Mouse (Mus musculus) embryonic facial prominence, embryonic 11.5 days (tissue): ENCODE measurements around the gene Ap1ar. TPM values are rescaled to one million over a fixed set of nuclear protein-coding genes. Genes with fewer than 3 reads are reported as not detected.

Experiments
- ATAC-seq: fragments of 200-750 bp; cut with Nextera tagmentation; replicated peaks from 2 replicates; pipeline ENCODE4 v1.8.0; 2017; ENCODE audit warnings: low read depth; ENCODE audit not compliant: insufficient number of reproducible peaks, low FRiP score, low TSS enrichment
- DNase-seq: peaks from one replicate; pipeline ENCODE4 v3.0.0-alpha.2; 2015; ENCODE audit warnings: low spot score
- H3K27ac ChIP-seq: fragments of 300-500 bp; sonication (generic); replicated peaks from 2 replicates; pipeline ENCODE4 v1.5.1; 2014; ENCODE audit warnings: mild to moderate bottlenecking, low read depth, low read length, control low read depth
- H3K27me3 ChIP-seq: fragments of 300-500 bp; sonication (generic); 2 replicates; pipeline ENCODE4 v1.6.1; 2014; ENCODE audit warnings: mild to moderate bottlenecking, low read length, moderate library complexity, mixed read lengths; ENCODE audit not compliant: control insufficient read depth, insufficient read depth
- H3K36me3 ChIP-seq: fragments of 300-500 bp; sonication (generic); replicated peaks from 2 replicates; pipeline ENCODE4 v1.6.1; 2014; ENCODE audit warnings: low read depth, mild to moderate bottlenecking, low read length, moderate library complexity, mixed read lengths; ENCODE audit not compliant: control insufficient read depth, insufficient read depth
- H3K4me1 ChIP-seq: fragments of 300-500 bp; sonication (generic); 2 replicates; pipeline ENCODE4 v1.6.1; 2014; ENCODE audit warnings: low read length, mixed read lengths; ENCODE audit not compliant: control insufficient read depth, insufficient read depth
- H3K4me2 ChIP-seq: fragments of 300-500 bp; sonication (generic); 2 replicates; pipeline ENCODE4 v1.6.1; 2014; ENCODE audit warnings: low read depth, mild to moderate bottlenecking, control low read depth, low read length, moderate library complexity
- H3K4me3 ChIP-seq: fragments of 300-500 bp; sonication (generic); 2 replicates; pipeline ENCODE4 v1.5.1; 2014; ENCODE audit warnings: low read depth, low read length, control low read depth
- H3K9ac ChIP-seq: fragments of 300-500 bp; sonication (generic); replicated peaks from 2 replicates; pipeline ENCODE4 v1.6.1; 2014; ENCODE audit warnings: mild to moderate bottlenecking, control low read depth, low read length
- H3K9me3 ChIP-seq: fragments of 300-500 bp; sonication (generic); replicated peaks from 2 replicates; pipeline ENCODE4 v1.6.1; 2016; ENCODE audit warnings: mild to moderate bottlenecking, low read length, inconsistent platforms, mixed read lengths; ENCODE audit not compliant: control insufficient read depth
- WGBS: fragments of 180-500 bp; shearing (Covaris S2); extraction: QIAGEN DNeasy Blood & Tissue Kit; methylation state at CpG from one replicate; pipeline ENCODE4 v1.1.7; 2014; 5-methylcytosine and 5-hydroxymethylcytosine counted together
- polyA plus RNA-seq: library from polyadenylated mRNA; unstranded; fragments of >200 nt; fragmentation: Nextera tagmentation; extraction: Ambion mirVana; gene quantifications from 2 replicates; pipeline ENCODE4 v1.2.1, GENCODE M21; 2014

The Ap1ar gene
- polyA plus RNA-seq, 1 experiment from 2014 or later, result 66.9 TPM

DNA sequence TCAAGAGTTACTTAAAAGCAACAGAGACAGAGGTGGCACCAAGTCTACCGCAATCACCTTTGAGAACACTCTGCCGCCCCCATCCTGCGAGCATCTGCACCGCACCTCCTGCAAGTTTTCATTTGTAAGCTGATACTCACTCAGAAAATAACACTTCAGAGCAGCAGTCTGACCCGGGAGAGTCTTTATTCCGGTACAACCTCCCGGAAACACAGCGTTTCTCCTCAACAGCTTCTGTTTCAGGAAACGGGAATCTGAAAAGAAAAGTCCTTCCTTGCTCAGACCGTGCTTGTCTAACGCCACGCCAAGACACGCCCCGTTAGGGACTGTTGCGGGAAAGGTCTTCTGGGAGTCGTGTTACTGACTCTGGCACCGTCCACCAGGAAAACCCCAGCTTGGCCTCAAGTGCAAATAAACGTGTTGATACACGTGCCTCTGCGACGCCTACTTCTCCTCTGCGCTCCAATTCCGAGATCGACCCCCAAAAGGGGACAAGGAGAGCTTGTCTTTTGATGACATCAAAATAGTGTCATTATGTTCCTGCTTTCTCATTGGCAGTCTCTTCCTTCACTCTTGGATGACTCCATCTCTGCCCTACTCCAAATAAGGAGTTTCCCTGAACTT is 57.2 kb downstream of the Ap1ar start, which contains the start of gene Alpk1:
Gene Alpk1 (minus strand): TSS at position 507 of the 624 bp plus-strand sequence.
- ATAC-seq (peak; percentile 78), DNase-seq (peak; percentile 79)
- peak within 1 kb of the TSS; percentile 60 for H3K4me2 ChIP-seq
- peak within 1 kb of the TSS; percentile 50 for H3K9ac ChIP-seq
- no peaks in the 10 kb centered on the region for H3K27me3 ChIP-seq
- H3K27ac ChIP-seq, result no peak within 1 kb of the TSS
- under 1% methylated on average over 24 of the region's 24 CpGs for WGBS
- no peaks in the 10 kb centered on the region for H3K4me1 ChIP-seq
- no peaks in the 10 kb centered on the region for H3K9me3 ChIP-seq
- H3K4me3 ChIP-seq, result peak within 1 kb of the TSS; percentile 36
- no peaks in the 10 kb centered on the region for H3K36me3 ChIP-seq

DNA sequence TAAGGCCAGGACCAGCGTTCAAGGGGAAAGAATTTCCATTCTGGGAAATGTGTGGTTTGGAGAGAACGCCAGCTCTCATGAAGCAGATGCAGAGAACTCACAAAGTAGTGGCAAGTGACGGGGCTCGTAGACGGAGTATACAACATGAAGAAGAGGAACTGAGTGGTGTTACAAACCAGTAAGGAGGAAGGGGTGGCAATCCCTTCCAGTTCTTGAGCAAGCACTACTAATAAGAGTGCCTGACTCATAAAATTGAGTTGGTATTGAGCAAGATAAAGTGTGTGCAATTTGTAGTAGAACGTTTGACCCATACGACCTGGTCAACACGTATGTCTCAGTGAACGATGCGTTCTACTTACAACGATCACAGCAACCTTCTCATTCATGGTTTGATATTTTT is 68.2 kb downstream of the Ap1ar start:
- 85% methylated on average over 11 of the region's 11 CpGs for WGBS
- Histone ChIP-seq H3K4me2 (no peak overlapping the region), H3K27ac (no peak overlapping the region), H3K36me3 (no peaks in the 10 kb centered on the region), H3K4me1 (no peaks in the 10 kb centered on the region), H3K9ac (no peak overlapping the region), H3K27me3 (no peaks in the 10 kb centered on the region), H3K9me3 (no peaks in the 10 kb centered on the region), H3K4me3 (no peak overlapping the region)
- DNase-seq (no peak), ATAC-seq (no peak)

DNA sequence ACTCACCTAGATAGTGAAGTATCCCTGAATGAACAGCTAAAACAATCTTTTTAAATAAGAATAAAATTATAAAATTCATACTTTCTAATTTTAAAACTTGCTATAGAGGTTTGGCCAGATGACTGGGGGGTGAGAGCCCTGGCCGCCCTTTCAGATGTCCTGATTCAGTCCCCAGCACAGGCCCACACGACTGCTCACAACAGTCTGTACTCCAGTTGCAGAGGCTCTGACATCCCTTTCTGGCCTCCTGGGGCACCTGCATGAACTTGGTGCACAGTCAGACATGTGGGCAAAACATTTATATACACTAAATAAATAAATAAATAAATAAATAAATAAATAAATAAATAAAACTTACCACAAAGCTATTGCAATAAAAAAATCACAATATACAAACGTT is 71.4 kb downstream of the Ap1ar start:
- Histone ChIP-seq H3K4me3 (no peak overlapping the region), H3K9me3 (no peaks in the 10 kb centered on the region), H3K4me1 (no peaks in the 10 kb centered on the region), H3K9ac (no peak overlapping the region), H3K4me2 (no peak overlapping the region), H3K36me3 (no peaks in the 10 kb centered on the region), H3K27ac (no peak overlapping the region), H3K27me3 (no peaks in the 10 kb centered on the region)
- no peak for DNase-seq
- ATAC-seq, result no peak
- 68% methylated on average over 3 of the region's 3 CpGs for WGBS

DNA sequence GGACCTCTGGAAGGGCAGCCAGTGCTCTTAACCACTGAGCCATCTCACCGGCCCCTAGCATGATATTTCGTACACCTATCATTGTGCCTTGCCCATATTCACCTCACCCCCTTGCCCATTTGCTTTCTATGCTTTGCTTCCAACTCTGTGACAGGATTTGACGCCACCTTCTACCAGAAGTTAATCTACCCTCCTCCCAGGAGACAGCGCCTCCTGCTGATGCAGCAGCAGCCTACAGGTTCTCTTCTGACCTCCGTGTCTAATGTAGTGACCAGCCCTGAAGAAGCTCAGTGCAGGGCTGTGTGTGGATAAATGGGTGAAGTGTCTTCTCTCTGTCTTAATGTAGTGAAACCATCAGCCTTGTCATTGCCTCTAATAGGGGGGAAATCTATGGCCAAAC is 72.8 kb downstream of the Ap1ar start:
- ATAC-seq, result no peak
- no peak overlapping the region for H3K9ac ChIP-seq

DNA sequence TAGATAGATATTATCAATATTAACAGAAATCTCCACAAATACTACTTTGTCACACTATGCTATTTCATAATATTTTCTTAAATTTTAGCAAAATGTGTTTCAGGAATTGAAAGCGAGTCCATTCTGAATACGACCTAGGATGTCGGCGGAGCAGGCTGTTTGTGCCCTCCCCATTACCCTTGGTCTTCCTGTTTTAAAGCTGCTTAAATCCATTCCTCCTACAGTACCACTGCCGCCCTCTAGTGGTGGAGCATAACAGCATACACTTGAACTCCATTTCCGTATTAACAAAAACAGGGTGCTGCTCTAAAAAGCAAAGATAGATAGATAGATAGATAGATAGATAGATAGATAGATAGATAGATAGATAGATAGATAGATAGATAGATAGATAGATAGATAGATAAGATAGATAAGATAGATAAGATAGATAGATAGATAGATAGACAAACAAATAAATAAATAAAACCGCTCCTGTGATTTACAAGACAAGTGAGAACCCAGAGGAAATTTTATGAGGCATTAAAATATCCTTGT is 74.2 kb downstream of the Ap1ar start:
- no peaks in the 10 kb centered on the region for H3K27me3 ChIP-seq

More for the DNA sequence above, 72.8 kb downstream of the Ap1ar start:
- DNase-seq, result no peak
- Histone ChIP-seq H3K4me1 (no peaks in the 10 kb centered on the region), H3K4me3 (no peak overlapping the region), H3K36me3 (no peaks in the 10 kb centered on the region), H3K4me2 (no peak overlapping the region), H3K27ac (no peak overlapping the region), H3K27me3 (no peaks in the 10 kb centered on the region), H3K9me3 (no peaks in the 10 kb centered on the region)
- 55% methylated on average over 5 of the region's 5 CpGs for WGBS

DNA sequence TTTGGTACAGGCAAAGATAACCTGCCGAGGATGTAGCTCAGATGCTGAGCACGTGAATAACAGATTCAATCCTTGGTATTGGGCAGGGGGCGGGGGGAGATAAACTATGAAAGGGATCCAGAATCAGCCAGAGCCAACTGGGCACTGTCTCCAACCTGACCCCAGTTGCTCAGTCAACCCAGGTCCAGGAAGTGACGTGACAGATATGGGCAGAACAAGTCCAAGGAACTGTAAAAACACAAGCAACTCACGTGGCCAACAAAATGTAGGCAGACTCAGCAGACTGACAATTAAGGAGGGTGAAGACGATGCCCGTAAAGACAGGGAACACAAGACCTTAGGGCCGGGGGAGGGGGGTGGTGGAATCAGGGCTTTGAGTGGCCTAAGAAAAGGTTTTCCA is 74.9 kb downstream of the Ap1ar start:
- Histone ChIP-seq H3K4me2 (no peak overlapping the region), H3K27me3 (no peaks in the 10 kb centered on the region), H3K27ac (no peak overlapping the region), H3K4me1 (no peaks in the 10 kb centered on the region), H3K36me3 (no peaks in the 10 kb centered on the region), H3K9ac (no peak overlapping the region), H3K4me3 (no peak overlapping the region), H3K9me3 (no peaks in the 10 kb centered on the region)
- WGBS, result 64% methylated on average over 8 of the region's 8 CpGs
- ATAC-seq (no peak), DNase-seq (no peak)

More for the DNA sequence above, 74.2 kb downstream of the Ap1ar start:
- H3K4me2 ChIP-seq, result no peak overlapping the region
- 24% methylated on average over 7 of the region's 7 CpGs for WGBS
- DNase-seq, result peak; percentile 86
- no peaks in the 10 kb centered on the region for H3K36me3 ChIP-seq
- no peak overlapping the region for H3K9ac ChIP-seq
- H3K9me3 ChIP-seq, result no peaks in the 10 kb centered on the region
- ATAC-seq, result no peak
- H3K4me3 ChIP-seq, result no peak overlapping the region
- no peak overlapping the region for H3K27ac ChIP-seq
- no peaks in the 10 kb centered on the region for H3K4me1 ChIP-seq

DNA sequence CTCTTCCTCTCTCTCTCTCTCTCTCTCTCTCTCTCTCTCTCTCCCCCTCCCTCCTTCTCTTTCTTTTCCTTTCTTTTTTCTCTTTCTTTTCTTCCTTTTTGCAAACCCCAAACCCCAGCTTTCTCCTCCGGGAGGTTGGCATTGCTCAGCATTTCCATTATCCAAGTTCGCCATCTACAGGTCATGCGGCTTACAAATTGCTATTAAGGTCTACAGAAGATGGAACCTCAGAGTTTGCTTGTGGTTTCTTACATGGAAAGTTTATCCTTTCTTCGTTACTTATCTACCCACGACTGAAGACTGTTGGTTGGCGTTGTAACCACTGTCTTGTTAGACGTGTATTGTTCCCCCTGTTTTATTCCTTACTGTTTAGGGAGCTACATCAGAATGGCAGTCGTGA is 78.1 kb downstream of the Ap1ar start:
- Histone ChIP-seq H3K27ac (no peak overlapping the region), H3K4me2 (no peak overlapping the region), H3K4me3 (no peak overlapping the region), H3K4me1 (no peaks in the 10 kb centered on the region), H3K9ac (no peak overlapping the region), H3K36me3 (no peaks in the 10 kb centered on the region), H3K9me3 (no peaks in the 10 kb centered on the region), H3K27me3 (no peaks in the 10 kb centered on the region)
- 17% methylated on average over 8 of the region's 8 CpGs for WGBS
- ATAC-seq (no peak), DNase-seq (peak; percentile 76)

DNA sequence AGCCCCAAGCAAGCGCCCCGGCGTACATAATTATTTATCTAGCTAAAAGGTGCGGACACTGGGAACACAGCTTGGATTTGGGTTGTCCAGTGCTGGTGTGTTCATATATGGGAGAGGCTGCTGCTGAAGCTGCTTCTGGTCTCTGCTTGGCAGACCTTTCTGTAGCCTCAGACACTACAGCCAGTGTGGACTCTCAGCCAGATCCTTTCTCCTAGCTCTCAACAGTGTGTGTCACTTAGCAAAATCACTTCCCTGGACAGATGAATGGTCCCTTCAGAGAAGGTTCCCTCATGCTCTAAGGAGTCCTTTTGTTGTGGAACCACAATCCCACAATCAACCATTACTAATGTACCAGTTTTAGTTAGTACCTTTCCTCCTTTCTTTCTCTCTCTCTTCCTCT is 78.5 kb downstream of the Ap1ar start:
- no peak overlapping the region for H3K27ac ChIP-seq
- H3K4me3 ChIP-seq, result no peak overlapping the region
- H3K27me3 ChIP-seq, result no peaks in the 10 kb centered on the region
- no peak for ATAC-seq
- no peak overlapping the region for H3K9ac ChIP-seq
- H3K4me2 ChIP-seq, result no peak overlapping the region
- WGBS, result 64% methylated on average over 4 of the region's 4 CpGs
- H3K36me3 ChIP-seq, result no peaks in the 10 kb centered on the region
- no peak for DNase-seq
- no peaks in the 10 kb centered on the region for H3K4me1 ChIP-seq
- no peaks in the 10 kb centered on the region for H3K9me3 ChIP-seq
